Mouse (Mus musculus) CH12.LX (cell line): ENCODE data around the gene Gm17334. TPM values are rescaled to one million over a fixed set of nuclear protein-coding genes. Genes with fewer than 3 reads are reported as not detected.
A peak's percentile ranks its signal among the peaks of the same experiment; 100 is the strongest.

Source experiments
- DNase-seq: peaks from one replicate; pipeline ENCODE4 v3.0.0-alpha.2; 2013; ENCODE audit errors: extremely low read depth
- H3K27ac ChIP-seq: 2 replicates; pipeline ENCODE4 v1.5.1; 2012; ENCODE audit warnings: low read depth, mild to moderate bottlenecking, control low read depth, moderate library complexity; ENCODE audit not compliant: insufficient read depth
- H3K27me3 ChIP-seq: replicated peaks from 2 replicates; pipeline ENCODE3; 2012; ENCODE audit warnings: inconsistent platforms
- H3K36me3 ChIP-seq, 2 experiments: replicated peaks in 1 of 2; 2 replicates each; pipeline versions ENCODE3 to v1.6.1; 2012; ENCODE audit warnings: inconsistent platforms in 1 of 2, low read length in 1 of 2, mild to moderate bottlenecking in 1 of 2, mixed read lengths in 1 of 2, moderate library complexity in 1 of 2; ENCODE audit not compliant: control insufficient read depth in 1 of 2, insufficient read depth in 1 of 2
- H3K4me1 ChIP-seq, 2 experiments: 2 replicates each; pipeline ENCODE4 v1.6.1; 2012; ENCODE audit warnings: inconsistent platforms in 1 of 2, moderate library complexity in 1 of 2; ENCODE audit not compliant: insufficient read depth in 2 of 2, control insufficient read depth in 1 of 2
- H3K4me2 ChIP-seq: 2 replicates; pipeline ENCODE4 v1.6.1; 2012; ENCODE audit warnings: low read depth, mild to moderate bottlenecking, control low read depth; ENCODE audit not compliant: poor library complexity, insufficient read depth, severe bottlenecking
- H3K4me3 ChIP-seq, 3 experiments: fragments of 150-350 bp in 1 of 3; sonication (generic) in 1 of 3; replicated peaks in 1 of 3; 2 replicates each; pipeline versions ENCODE3 to v1.5.1; 2011 to 2012; ENCODE audit warnings: low read depth in 2 of 3, low read length in 2 of 3, mild to moderate bottlenecking in 2 of 3, moderate library complexity in 2 of 3, control low read depth in 1 of 3, improper control_type of control experiment in 1 of 3, inconsistent platforms in 1 of 3, mixed read lengths in 1 of 3; ENCODE audit not compliant: poor library complexity in 1 of 3
- H3K79me2 ChIP-seq: replicated peaks from 2 replicates; pipeline ENCODE4 v1.6.1; 2012; ENCODE audit warnings: mild to moderate bottlenecking, moderate library complexity; ENCODE audit not compliant: control insufficient read depth, poor library complexity, insufficient read depth, severe bottlenecking; ENCODE audit errors: extremely low read depth
- H3K9ac ChIP-seq: 2 replicates; pipeline ENCODE4 v1.6.1; 2012; ENCODE audit warnings: low read depth, mild to moderate bottlenecking, control low read depth, moderate library complexity; ENCODE audit not compliant: insufficient read depth
- H3K9me3 ChIP-seq: replicated peaks from 2 replicates; pipeline ENCODE3; 2012; ENCODE audit warnings: low read length, inconsistent platforms, mixed read lengths
- CHD2 ChIP-seq: IDR thresholded peaks from 2 replicates; pipeline ENCODE4 v1.6.1; 2011; ENCODE audit warnings: low read length, improper control_type of control experiment
- ELF1 ChIP-seq: IDR thresholded peaks from 2 replicates; pipeline ENCODE4 v1.6.1; 2014; ENCODE audit warnings: low read depth, mild to moderate bottlenecking, inconsistent platforms, low read length, improper control_type of control experiment
- MAX ChIP-seq: IDR thresholded peaks from 2 replicates; pipeline ENCODE4 v1.6.1; 2011; ENCODE audit warnings: low read length, improper control_type of control experiment
- MYC ChIP-seq: IDR thresholded peaks from 2 replicates; pipeline ENCODE4 v1.6.1; 2011; ENCODE audit warnings: low read depth, mild to moderate bottlenecking, improper control_type of control experiment, low read length
- NELFE ChIP-seq: IDR thresholded peaks from 2 replicates; pipeline ENCODE4 v1.6.1; 2011; ENCODE audit warnings: low read depth, low read length, improper control_type of control experiment
- SIN3A ChIP-seq: IDR thresholded peaks from 2 replicates; pipeline ENCODE4 v1.6.1; 2012; ENCODE audit warnings: low read length, improper control_type of control experiment, inconsistent platforms
- TBP ChIP-seq: conservative IDR thresholded peaks from 2 replicates; pipeline ENCODE4 v1.6.1; 2011; ENCODE audit warnings: low read depth, low read length, improper control_type of control experiment
- USF2 ChIP-seq: conservative IDR thresholded peaks from 2 replicates; pipeline ENCODE4 v1.6.1; 2011; ENCODE audit warnings: low read depth, low read length, improper control_type of control experiment
- ZMIZ1 ChIP-seq: IDR thresholded peaks from 2 replicates; pipeline ENCODE4 v1.6.1; 2012; ENCODE audit warnings: low read depth, mild to moderate bottlenecking, inconsistent platforms, low read length, improper control_type of control experiment
- ZNF384 ChIP-seq: IDR thresholded peaks from 2 replicates; pipeline ENCODE4 v1.6.1; 2012; ENCODE audit warnings: low read depth, low read length, improper control_type of control experiment, inconsistent platforms
- dilution Hi-C: fragments of 300-500 bp; cut with MboI; formaldehyde crosslinking; loops from 2 replicates; pipeline ENCODE4 v1.14.3; 2020; ENCODE audit warnings: low sequenced_read_pairs; ENCODE audit not compliant: extremely low pct_unique_long_range_greater_than_20kb, extremely low pct_ligation_motif_present
- in situ Hi-C: fragments of 300-500 bp; cut with MboI; formaldehyde crosslinking; loops from 3 replicates; pipeline ENCODE4 v1.14.3; 2019; ENCODE audit warnings: low sequenced_read_pairs, low pct_ligation_motif_present, low pct_unique_long_range_greater_than_20kb, mixed read lengths
- polyA plus RNA-seq: library from polyadenylated mRNA; unstranded; fragments of >175 nt; gene quantifications from 2 replicates; pipeline ENCODE4 v1.2.1, GENCODE M21; 2012; ENCODE audit warnings: low read depth; ENCODE audit not compliant: insufficient read length
- total RNA-seq, 2 experiments: library from RNA; depleted of rRNA; stranded (reverse); fragments of 300-350 nt in 1 of 2; fragments of >200 nt in 1 of 2; gene quantifications; 2 replicates each; pipeline ENCODE4 v1.2.3; 2012 to 2014

Gene Gm17334
- total and polyA plus RNA-seq, 3 experiments: 0.47 to 0.72 TPM; not detected in 1

DNA sequence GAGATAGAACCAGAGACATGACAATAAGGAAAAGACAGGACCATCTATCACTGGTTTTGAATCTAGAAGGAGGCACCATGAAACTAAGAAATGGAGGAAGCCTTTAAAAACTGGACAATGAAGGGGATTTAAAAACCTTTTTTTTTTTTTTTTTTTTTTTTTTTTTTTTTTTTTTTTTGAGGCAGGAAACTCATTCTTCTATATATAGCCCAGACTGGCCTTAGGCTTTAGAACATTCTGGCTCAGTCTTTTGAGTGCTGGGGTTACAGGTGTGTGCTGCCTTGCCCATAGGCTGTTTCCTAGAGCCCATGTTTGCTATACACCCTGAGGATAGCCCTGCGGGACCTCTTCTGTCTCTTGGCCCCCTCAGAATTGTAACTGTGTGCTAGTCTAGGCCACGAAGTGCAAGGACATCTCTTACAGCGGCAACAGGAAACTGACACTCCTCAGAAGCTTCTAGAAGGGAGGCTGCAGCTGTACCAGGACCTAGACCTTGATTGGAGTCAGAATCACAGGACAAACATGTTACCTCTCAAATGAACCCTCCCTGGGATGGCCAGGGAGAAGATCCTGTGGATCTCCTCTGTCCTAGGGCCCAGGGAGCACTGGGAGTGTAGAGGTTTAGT is 12.4 kb upstream of the Gm17334 start:
- in situ Hi-C loops: no loop called here
- no peak overlapping the region for H3K4me2 ChIP-seq
- peaks cover 4 to 17% of the 10 kb centered on the region in 2 experiments for H3K36me3 ChIP-seq
- no peak for DNase-seq
- dilution Hi-C loops: no loop called here
- no peaks in the 10 kb centered on the region for H3K79me2 ChIP-seq
- H3K27ac ChIP-seq: no peak overlapping the region
- no peak overlapping the region for H3K9ac ChIP-seq
- H3K4me3 ChIP-seq: no peak overlapping the region
- peaks cover 4% of the 10 kb centered on the region for H3K9me3 ChIP-seq
- TF ChIP-seq ZNF384 (peak; percentile 62), USF2 (no peak)
- H3K27me3 ChIP-seq: no peaks in the 10 kb centered on the region
- peaks cover 9 to 55% of the 10 kb centered on the region in 2 experiments for H3K4me1 ChIP-seq

DNA sequence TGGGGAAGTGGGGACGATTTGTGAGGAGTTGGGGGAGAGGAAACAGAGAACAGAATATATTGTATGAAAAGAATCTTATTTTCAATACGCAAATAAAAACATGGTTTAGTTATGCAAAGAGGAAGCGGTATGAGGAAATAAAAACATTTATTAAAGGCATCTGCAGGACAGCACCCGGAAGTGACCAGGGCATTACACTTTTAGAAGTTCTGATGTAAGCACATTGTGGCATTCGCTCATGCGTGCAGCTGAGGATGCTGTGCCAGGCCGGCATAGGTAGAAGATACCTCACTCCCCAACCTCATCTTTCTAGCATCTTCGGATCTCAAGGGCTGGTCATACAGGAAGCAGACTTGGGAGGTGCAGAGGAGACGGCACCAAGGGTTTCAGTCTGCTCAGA is 10.3 kb upstream of the Gm17334 start:
- DNase-seq: peak; percentile 47
- dilution Hi-C loops (no loop called here), in situ Hi-C loops (no loop called here)
- no peaks in the 10 kb centered on the region for H3K79me2 ChIP-seq
- no peak overlapping the region for H3K4me2 ChIP-seq
- no peak overlapping the region for H3K9ac ChIP-seq
- no peak overlapping the region for H3K27ac ChIP-seq
- H3K27me3 ChIP-seq: no peaks in the 10 kb centered on the region
- peaks cover 12 to 71% of the 10 kb centered on the region in 2 experiments for H3K4me1 ChIP-seq
- no peak overlapping the region for H3K4me3 ChIP-seq
- H3K36me3 ChIP-seq: peaks cover 16 to 37% of the 10 kb centered on the region in 2 experiments
- H3K9me3 ChIP-seq: no peaks in the 10 kb centered on the region
- peak; percentile 65 for TF ChIP-seq ELF1
- no peak for TF ChIP-seq ZNF384

DNA sequence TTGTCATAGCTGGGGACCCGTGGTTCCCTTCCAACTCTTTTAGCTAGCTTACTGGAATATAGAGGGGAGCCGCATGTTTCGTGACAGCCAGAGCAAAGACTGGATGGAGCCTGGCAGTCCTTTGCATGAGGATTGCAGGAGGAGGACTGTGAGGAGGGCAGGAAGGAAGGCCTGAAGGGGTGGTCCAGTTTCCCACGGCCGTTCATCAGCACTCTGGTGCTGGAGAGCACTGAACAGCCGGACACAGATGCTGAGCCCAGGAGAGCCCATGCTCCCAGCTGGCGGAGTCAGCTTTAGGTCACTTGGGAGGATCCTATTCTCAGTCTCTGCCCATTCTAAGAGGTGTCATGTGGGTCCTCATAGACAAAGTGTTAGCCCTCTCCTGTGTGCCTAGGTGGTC is 9.0 kb upstream of the Gm17334 start:
- Histone ChIP-seq H3K27ac (no peak overlapping the region), H3K4me1 (peaks cover 12 to 75% of the 10 kb centered on the region in 2 experiments), H3K36me3 (peaks cover 28 to 51% of the 10 kb centered on the region in 2 experiments), H3K9ac (no peak overlapping the region), H3K4me3 (no peak overlapping the region), H3K79me2 (0 out of 2 replicates have a peak, but pooled peaks cover under 1% of the 10 kb centered on the region), H3K4me2 (no peak overlapping the region), H3K27me3 (no peaks in the 10 kb centered on the region), H3K9me3 (no peaks in the 10 kb centered on the region)
- no peak for TF ChIP-seq MYC
- TF ChIP-seq SIN3A: no peak
- TF ChIP-seq CHD2: no peak
- TF ChIP-seq NELFE: no peak
- no peak for TF ChIP-seq ZMIZ1
- no peak for TF ChIP-seq TBP
- no peak for TF ChIP-seq MAX
- dilution Hi-C loops (no loop called here), in situ Hi-C loops (no loop called here)
- no peak for DNase-seq
